Mouse (Mus musculus) T-helper 17 cell (primary cell): ENCODE data around the gene Adrb1.

Experiments
- in situ Hi-C, 2 experiments: fragments of 300-600 bp; cut with MboI, MseI; formaldehyde crosslinking; loops; 1 replicate in 1 of 2; 2 replicates in 1 of 2; pipeline ENCODE4 v1.15.1; 2025; ENCODE audit warnings: high pct_unique_total_duplicates in 2 of 2

Adrb1 gene

DNA sequence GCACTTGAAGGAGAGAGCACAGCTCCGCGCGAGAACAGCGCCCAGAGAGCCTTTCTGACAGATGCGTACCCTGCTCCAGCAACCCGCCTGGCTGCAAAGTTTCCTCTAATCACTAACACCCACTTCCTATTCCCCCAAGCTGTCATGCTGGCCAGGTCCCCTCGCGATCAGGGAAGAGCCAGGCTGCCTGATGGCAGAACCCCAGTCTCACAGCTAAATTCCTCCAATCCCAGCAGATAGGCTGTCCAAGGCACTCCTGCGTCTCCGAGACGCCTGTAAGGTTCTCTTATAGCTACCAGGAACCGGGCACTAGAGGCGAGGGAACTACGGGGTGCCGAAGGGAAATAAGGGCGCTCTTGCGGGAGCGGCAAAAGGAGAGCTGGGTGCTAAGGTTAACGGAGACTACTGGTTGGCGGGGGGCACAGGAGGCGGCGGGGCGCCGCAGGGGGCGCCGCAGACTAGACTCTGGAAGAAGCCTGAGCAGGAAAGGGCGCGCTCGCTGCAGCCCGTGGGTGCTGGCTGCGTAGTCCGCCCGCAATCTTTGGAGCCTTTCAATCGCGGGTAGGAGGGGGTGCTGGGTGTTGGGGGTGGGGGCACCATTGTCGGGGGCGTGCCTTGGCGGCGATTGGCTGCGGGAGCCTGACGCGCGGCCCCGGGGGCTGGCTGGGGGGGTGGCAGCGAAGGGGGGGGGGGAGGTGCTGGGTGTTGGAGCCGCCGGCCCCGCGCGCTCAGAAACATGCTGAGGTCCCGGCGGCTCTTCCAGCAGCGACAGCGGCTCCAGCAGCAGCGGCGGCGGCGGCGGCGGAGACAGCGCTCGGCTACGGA, at the start of gene Adrb1:
TSS of gene Adrb1 (plus strand) at position 813 of the 825 bp plus-strand sequence.
- in situ Hi-C loops: no loop called here

DNA sequence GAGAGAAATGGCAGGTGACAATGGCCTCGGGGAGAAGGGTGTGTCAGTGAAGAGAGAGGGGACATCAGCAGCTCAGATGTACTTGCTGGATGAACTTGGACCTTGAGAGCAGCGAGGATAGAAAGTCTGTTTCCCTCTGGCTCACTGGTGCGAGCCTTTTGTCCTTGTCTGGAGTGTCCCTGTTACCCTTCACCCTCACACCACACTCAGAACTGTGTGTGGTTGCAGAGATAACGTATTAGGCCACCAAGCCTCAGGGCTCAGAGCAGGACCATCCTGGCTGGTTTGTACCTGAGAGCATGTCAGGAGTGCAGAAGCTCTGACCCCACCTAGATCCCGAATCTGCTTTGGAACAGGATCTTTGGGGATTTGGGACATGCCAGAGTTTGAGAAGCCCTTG, 46.3 kb upstream of the Adrb1 start:
- in situ Hi-C loops: no loop called here

DNA sequence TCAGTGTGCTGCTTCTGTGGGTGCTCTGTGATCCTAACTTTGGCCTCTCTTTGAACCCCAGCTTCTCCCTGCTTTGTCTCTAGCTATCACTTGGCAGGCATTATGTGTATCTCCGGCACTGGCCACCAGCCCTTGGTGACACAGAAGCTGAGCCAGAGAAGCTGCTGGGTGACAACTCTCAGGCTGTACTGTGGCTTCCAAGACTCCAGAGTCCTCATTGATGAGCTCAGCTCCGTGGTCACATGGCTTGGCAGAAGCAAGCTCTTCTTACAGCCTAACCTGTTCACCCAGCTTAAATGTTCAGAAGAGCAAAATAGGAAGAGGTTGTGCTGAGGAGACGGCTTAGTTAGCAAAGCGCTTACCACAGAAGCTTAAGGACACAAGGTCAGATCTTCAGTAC, 45.5 kb upstream of the Adrb1 start:
- in situ Hi-C loops: no loop called here

DNA sequence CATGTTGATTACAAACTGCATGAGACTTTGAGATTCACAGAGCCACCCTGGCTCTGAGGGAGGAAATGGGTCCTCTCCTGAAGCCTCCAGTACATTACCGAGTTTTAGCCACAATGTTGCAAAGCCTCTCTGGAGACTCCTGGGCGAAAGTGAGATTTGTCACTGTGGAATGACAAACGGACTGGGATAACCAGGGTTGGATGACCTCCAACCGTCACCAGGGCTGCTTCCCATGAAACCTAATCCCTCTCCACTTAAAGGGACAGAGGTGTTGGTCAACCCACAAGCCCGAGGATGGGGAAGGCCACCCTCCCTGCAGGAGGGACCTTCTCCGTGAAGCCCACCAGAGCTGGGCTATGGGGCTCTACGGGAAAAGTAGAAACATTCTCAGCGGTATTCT, 44.4 kb upstream of the Adrb1 start:
- in situ Hi-C loops: no loop called here

DNA sequence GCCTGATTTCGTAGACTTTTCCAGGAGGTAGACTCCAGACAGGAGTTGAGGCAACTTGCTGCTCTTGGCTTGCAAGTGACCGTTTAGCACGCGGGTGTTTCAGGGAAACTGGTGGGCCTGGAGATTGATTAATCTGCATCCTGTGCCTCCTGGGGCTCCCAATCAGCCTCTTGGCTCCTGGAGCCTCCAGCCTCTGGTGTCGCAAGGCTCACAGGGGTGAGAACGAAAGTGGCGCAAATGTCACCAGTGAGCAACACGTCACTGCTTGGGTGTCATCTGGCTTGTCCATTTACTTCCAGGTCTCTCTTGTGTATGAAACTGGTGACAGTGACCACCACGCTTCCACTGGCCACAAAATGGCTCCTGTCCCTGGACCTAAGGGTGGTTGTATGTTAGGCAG, 43.5 kb upstream of the Adrb1 start:
- in situ Hi-C loops: no loop called here

DNA sequence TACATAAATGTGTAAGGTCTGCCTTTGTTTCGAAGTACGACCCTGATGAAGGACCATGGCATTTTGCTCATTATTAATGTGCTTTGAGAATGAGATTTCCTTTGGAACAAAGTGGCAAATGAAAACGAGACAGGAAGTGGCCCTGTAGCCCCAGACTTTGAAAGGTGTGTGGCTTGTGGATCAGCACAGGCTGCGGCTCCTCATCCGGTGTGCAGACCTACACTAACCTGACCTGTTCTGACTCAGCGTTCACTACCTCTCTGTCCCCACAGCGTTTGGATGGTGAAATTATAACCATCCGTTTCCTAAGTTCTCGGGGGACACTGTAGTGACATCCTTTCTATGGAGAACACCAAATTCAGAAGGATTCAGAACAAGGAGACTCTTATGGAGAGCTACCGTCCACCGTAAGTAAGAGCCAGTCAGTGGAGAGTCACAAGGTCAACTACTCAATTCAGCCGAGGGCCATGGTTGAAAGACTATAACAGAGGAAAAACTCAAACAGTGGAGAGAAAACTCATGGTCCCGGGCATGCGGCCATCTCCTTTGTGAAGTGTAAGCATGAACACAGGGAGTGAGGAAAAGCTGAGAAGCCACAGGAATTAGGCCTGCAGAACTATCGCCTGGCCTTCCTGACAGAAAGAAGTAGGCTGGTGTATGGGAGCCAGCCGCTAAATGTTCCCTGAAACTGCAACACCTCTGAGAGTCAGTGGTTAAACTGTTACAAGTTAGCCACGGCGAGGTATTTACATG, 42.6 kb upstream of the Adrb1 start:
- in situ Hi-C loops: no loop called here

DNA sequence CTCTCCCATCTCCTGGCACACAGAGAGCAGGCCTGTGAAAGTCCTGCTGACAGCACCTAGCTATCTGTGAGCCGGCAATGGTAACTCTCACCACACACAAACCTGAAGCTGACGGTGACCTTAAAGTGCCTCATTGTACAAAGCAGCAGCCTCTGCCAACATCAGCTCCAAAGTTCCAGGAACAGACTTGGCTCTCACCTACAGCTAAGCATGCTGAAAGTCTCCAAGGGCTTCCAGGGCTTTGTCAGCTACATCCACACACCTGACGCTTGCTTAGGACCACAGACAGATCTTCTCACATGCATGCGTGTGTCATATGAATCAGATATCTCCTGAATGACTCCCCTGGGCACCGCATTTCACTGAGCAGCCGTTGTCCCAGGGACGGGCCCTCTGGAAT, 42.0 kb upstream of the Adrb1 start:
- in situ Hi-C loops: loop anchor here in 1 of 2 experiments (10.0 kb wide), 1 partner anchor 255 kb away; no protein-coding TSS in a partner anchor

DNA sequence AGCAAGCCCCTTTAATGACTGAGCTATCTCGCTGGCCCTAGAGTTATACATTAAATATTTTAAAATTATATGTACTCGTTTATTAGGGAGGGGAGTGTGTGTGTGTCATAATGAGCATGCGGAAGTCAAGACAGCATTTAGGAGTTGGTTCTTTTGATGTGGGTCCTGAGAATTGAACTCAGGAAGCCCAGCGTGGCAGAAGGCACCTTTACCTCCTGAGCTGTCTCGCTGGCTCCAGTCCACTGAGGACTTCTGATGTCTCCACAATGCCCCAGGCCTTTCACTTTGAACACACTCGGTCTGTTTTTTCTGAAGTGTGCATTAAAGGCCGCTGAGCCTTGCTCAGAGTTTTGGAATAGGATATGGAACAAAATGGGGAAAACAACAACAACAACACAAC, 39.7 kb upstream of the Adrb1 start:
- in situ Hi-C loops: loop anchor here in 1 of 2 experiments (10.0 kb wide), 1 partner anchor 257 kb away; no protein-coding TSS in a partner anchor

DNA sequence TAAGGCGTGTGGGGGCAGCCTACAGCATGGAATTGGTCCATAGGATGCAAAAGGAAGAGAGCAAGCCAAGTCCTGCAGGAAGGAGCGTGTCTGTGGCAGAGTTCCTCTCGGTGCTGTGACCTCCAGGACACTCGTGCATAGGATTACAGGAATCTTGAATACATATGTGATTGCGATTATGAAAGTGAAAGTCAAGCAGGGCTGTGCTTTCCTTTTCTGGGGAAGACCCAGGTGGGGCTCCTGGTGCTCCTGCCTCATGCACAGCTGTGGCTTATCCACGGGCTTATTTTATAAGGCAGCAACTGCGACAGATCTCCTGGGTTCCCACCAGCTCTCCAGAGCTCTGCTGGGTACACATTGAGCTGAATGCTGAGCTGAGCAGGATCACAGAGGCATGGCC, 39.2 kb upstream of the Adrb1 start:
- in situ Hi-C loops: loop anchor here in 1 of 2 experiments (10.0 kb wide), 1 partner anchor 258 kb away; no protein-coding TSS in a partner anchor

DNA sequence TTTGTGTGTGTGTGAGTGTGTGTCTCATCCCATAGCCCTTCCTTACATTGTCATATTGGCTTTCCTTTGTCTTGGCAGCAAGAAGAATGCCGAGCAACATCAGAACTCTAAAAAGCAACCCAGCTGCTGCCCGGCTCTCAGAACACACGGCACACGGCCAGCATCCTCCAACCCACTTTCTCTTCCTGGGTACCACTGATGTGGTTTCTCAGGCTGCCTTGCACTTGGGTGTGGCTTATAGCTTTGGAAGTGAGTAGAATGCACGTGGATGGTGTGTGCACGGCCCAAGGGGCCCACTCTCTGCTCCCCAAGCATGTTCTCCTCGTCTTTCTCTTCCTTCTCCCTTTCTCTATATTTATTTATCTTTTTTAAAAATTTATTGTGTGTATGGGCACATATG, 36.5 kb upstream of the Adrb1 start:
- in situ Hi-C loops: loop anchor here in 1 of 2 experiments (10.0 kb wide), 1 partner anchor 261 kb away; no protein-coding TSS in a partner anchor

DNA sequence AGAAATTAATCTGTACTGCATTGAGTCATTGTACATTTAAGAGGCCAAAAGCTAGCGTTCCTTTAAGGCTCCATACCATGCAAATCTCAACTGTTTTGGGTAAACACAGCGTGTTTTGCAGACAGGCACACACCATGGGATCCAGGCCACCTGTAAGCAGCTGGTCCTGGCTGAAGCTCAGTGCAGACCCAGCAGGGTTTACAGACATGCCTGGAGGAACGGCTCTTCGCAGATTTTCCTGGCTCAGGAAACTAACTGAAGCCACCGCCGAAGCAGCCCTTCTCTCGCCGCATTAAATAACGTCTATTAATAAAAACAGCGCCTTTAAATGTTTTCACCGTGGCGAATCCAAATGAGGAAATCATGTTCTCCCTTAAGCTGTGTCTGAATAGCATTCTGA, 35.8 kb upstream of the Adrb1 start:
- in situ Hi-C loops: loop anchor here in 1 of 2 experiments (10.0 kb wide), 1 partner anchor 261 kb away; no protein-coding TSS in a partner anchor

DNA sequence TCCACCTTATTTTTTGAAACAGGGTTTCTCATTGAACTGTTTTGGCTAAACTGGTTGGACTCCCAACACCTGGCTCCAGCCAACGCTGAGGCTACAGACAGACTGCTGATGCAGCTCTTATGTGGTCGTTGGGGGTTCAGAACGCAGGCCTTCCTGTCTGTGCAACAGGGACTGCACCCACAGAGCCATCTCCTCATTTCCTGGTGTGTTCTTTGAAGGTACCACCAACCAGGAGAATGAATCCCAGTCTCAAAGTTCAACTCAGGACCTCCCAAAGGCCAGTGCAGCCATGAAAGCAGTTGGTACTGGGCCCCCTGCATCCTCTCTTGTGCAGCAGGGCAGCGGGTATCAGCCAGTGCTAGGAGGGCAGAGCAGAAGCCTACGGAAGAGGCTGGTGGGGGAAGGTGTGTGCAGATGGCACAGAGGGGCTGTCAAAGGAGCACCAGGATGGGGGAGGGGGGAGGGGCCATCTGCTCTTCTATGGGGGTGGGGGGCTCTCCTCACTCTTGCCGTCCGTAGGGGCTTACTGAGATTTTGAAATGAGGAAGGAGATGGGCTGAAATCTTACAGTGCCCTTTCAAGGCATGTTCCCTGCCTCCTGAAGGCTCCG, 34.9 kb upstream of the Adrb1 start:
- in situ Hi-C loops: loop anchor here in 1 of 2 experiments (10.0 kb wide), 1 partner anchor 262 kb away; no protein-coding TSS in a partner anchor

DNA sequence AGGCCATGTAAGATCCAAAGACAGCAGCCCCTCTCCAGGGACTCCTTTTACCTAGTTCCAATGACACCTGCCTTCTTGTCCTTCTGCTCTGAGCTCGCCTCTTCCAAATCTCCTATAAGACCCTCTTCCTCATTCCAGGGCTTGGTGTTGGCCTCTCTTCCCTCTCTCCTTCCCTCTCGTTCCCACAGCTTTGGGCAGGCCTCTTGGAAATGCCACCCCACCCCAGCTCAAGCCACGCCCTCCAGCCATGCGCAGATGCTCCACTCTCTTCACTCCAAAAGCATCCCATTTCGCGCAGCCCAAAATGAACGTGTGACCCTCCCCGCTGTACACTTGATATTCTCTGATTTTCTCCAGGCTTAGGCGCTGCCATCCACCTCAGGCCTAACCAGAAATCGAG, 34.3 kb upstream of the Adrb1 start:
- in situ Hi-C loops: loop anchor here in 1 of 2 experiments (10.0 kb wide), 1 partner anchor 263 kb away; no protein-coding TSS in a partner anchor

DNA sequence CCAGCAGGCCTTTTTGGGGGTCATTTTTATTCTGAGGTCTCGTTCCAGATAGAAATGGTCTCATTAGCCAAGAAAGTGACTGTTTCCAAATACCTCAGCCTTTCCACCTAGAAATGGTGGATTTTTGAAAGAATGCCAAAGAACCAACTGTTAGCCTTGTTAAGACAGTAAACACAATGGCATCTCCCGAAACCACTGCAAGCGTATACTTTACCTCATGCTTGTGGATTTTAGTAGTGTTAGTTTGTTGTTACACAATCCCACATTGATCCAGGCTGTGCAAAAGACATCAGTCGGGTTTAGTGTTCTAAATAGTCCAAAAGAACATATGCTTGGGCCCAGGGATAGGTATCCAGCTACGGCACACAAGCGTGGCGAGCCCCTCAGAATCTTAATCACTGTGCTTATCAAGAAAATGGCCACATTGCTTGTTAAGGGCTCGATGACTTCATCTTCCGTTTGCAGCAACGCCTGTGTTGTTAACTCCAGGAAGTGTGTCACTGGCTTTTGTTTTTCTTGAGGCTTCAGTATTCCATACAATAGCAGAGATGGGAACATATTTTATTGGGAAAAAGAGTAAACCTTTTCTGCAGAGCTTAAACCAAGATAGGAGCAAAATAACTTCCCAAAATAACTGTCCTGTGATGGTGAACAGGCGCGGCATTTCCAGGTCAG, 33.2 kb upstream of the Adrb1 start:
- in situ Hi-C loops: loop anchor here in 1 of 2 experiments (10.0 kb wide), 1 partner anchor 264 kb away; no protein-coding TSS in a partner anchor

DNA sequence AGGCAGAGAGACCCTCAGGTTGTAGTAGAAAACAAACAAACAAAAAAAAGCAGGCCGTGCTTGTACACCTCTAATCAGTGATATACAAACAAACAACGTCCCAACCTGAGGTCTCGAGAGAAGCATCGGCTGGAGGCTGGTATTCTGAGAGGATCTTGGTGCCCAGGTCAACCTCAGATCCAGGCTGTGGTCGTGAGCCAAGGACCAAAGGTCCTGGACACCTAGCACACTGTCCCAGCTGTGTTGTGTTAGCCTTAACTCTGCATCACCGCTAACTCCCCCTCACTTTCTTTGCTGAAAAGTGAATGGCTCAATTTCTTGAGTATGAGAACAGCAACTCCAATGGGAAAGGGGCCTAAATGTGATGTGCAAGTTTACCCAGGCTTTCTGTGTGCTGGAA, 32.5 kb upstream of the Adrb1 start:
- in situ Hi-C loops: loop anchor here in 1 of 2 experiments (10.0 kb wide), 1 partner anchor 265 kb away; no protein-coding TSS in a partner anchor

DNA sequence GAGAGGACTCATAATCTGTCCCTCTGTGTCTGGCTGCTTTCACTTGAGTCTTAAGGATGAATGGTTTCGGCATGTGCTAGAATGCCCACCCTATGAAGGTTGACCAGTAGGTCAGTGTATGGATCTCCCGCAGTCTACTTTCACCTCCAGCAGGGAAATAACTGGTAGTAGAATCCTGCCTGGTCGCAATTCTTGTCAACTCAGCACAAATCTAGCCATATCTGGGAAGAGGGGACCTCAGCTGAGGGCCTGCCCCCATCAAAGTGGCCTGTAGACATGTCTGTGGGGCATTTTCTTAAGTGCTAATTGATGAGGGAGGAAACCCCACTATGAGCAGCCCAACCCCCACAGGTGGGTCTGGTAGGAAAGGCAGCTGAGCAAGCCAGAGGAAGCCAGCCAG, 30.9 kb upstream of the Adrb1 start:
- in situ Hi-C loops: no loop called here

DNA sequence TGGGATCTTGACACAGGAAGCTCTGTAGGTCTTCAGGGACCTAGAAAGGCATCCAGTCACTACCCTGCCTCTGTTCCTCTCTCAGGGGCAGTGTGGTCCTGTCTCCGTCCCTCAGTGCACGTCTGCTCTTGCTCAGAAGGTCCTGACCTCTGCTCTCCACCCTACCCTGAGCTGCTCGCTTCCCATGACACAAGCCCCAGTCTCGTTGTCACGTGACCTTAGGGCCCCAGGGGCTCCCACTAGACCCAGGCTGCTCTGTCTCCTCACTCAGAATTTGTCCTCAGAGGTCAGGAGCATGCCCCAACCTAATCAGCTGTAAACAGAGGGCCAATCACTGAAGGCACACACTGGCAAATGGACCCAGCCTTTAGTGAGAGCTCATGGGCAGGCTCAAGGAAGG, 29.5 kb upstream of the Adrb1 start:
- in situ Hi-C loops: no loop called here

DNA sequence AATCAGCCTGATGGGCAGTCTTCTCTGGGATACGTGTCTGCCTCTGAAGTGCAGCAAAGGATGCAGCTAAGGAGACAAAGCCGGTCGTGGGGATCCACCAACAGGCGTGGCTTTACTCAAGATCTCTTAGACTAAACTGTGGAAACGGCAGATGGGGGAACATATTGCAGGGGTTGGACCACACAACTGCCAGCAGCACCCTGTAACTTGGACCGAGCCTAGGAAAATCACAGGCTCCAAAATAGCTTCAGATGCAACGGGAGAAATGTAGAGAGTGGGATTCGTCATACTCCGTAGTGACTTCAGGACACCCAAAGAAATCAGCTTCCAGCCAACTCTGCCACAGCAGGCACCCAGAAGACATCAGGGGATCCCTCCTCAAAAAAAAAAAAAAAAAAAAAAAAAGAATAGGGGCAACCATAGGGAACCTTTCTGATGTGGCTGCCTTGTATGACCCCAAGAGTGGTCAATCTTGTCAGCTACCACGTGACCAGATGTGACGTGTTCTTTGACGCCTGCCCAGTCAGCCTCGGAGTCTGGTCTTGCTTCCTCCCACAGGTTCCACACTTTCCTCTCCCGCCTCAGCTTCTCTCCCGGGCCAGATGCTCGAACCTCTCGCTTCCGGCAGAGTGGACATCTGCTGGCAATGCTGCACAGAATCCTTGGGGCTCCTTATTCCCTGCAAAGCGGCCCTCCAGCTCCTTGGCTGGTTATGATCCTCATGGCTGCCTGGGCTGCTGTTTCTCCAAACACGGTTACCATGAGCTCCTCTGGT, 24.4 kb upstream of the Adrb1 start:
- in situ Hi-C loops: no loop called here

DNA sequence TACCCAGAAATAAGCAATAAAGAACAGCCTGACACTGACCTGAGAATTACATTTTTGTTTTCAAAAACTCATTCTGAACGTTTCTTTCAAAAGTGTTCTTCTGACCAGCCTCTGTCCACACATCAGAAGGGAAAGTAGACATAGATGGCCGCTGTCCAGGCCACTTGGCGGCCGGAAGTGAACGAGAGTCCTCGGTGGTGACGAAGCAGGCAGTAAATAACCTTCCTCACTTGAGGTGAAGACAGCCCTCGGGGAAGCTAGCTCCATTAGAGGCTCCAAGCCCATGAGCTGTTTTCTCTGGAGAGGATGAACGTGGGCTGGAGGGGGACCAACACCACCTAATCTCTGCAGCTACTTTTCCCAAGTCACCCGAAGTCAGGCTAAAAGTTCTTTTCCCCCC, 21.2 kb upstream of the Adrb1 start:
- in situ Hi-C loops: no loop called here

DNA sequence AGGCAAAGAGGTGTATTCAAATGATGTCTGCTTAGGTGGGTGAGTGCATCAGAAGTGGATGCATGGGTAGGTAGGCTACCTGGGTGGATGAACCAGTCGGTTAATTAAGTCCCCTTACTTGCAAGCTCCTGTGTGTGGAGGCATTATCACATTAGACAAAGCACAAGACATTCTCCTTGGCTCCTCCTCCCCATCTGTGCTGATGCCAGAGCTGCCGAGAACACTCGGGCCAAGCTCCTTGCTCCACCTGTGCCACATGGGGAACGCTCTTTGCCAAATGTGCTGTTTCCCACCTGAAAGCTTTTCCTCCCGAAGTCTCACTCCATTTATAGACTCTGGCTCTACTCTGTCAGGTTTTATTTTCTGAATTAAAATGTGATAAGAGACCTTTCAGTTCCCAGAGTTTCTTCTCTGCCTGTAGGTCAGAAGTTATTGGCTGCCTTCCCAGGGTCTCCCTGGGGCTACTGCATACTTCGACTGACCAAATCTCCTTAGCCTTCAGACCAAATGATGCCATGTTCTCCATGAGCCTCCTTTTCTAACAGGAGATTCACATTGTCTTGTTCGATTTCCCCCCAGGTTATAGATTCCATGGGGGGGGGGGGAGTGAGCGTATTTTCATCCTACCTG, 20.5 kb upstream of the Adrb1 start:
- in situ Hi-C loops: no loop called here
